Mouse (Mus musculus) CH12.LX (cell line): ENCODE results near the gene Cda. TPM values are rescaled to one million over a fixed set of nuclear protein-coding genes. Genes with fewer than 3 reads are reported as not detected.

ENCODE experiments used
- DNase-seq: peaks from one replicate; pipeline ENCODE4 v3.0.0-alpha.2; 2013; ENCODE audit errors: extremely low read depth
- H3K27ac ChIP-seq: 2 replicates; pipeline ENCODE4 v1.5.1; 2012; ENCODE audit warnings: low read depth, mild to moderate bottlenecking, control low read depth, moderate library complexity; ENCODE audit not compliant: insufficient read depth
- H3K27me3 ChIP-seq: replicated peaks from 2 replicates; pipeline ENCODE3; 2012; ENCODE audit warnings: inconsistent platforms
- H3K36me3 ChIP-seq, 2 experiments: replicated peaks in 1 of 2; 2 replicates each; pipeline versions ENCODE3 to v1.6.1; 2012; ENCODE audit warnings: inconsistent platforms in 1 of 2, low read length in 1 of 2, mild to moderate bottlenecking in 1 of 2, mixed read lengths in 1 of 2, moderate library complexity in 1 of 2; ENCODE audit not compliant: control insufficient read depth in 1 of 2, insufficient read depth in 1 of 2
- H3K4me1 ChIP-seq, 2 experiments: 2 replicates each; pipeline ENCODE4 v1.6.1; 2012; ENCODE audit warnings: inconsistent platforms in 1 of 2, moderate library complexity in 1 of 2; ENCODE audit not compliant: insufficient read depth in 2 of 2, control insufficient read depth in 1 of 2
- H3K4me2 ChIP-seq: 2 replicates; pipeline ENCODE4 v1.6.1; 2012; ENCODE audit warnings: low read depth, mild to moderate bottlenecking, control low read depth; ENCODE audit not compliant: poor library complexity, insufficient read depth, severe bottlenecking
- H3K4me3 ChIP-seq, 3 experiments: fragments of 150-350 bp in 1 of 3; sonication (generic) in 1 of 3; replicated peaks in 1 of 3; 2 replicates each; pipeline versions ENCODE3 to v1.5.1; 2011 to 2012; ENCODE audit warnings: low read depth in 2 of 3, low read length in 2 of 3, mild to moderate bottlenecking in 2 of 3, moderate library complexity in 2 of 3, control low read depth in 1 of 3, improper control_type of control experiment in 1 of 3, inconsistent platforms in 1 of 3, mixed read lengths in 1 of 3; ENCODE audit not compliant: poor library complexity in 1 of 3
- H3K79me2 ChIP-seq: replicated peaks from 2 replicates; pipeline ENCODE4 v1.6.1; 2012; ENCODE audit warnings: mild to moderate bottlenecking, moderate library complexity; ENCODE audit not compliant: control insufficient read depth, poor library complexity, insufficient read depth, severe bottlenecking; ENCODE audit errors: extremely low read depth
- H3K9ac ChIP-seq: 2 replicates; pipeline ENCODE4 v1.6.1; 2012; ENCODE audit warnings: low read depth, mild to moderate bottlenecking, control low read depth, moderate library complexity; ENCODE audit not compliant: insufficient read depth
- H3K9me3 ChIP-seq: replicated peaks from 2 replicates; pipeline ENCODE3; 2012; ENCODE audit warnings: low read length, inconsistent platforms, mixed read lengths
- ELF1 ChIP-seq: IDR thresholded peaks from 2 replicates; pipeline ENCODE4 v1.6.1; 2014; ENCODE audit warnings: low read depth, mild to moderate bottlenecking, inconsistent platforms, low read length, improper control_type of control experiment
- ETS1 ChIP-seq: conservative IDR thresholded peaks from 2 replicates; pipeline ENCODE4 v1.6.1; 2012; ENCODE audit warnings: low read depth, mild to moderate bottlenecking, inconsistent platforms, low read length, improper control_type of control experiment, moderate library complexity
- HCFC1 ChIP-seq: IDR thresholded peaks from 2 replicates; pipeline ENCODE4 v1.6.1; 2012; ENCODE audit warnings: low read depth, mild to moderate bottlenecking, inconsistent platforms, low read length, improper control_type of control experiment
- MAZ ChIP-seq: IDR thresholded peaks from 2 replicates; pipeline ENCODE4 v1.6.1; 2012; ENCODE audit warnings: low read depth, mild to moderate bottlenecking, inconsistent platforms, low read length, improper control_type of control experiment, moderate library complexity
- MXI1 ChIP-seq: IDR thresholded peaks from 2 replicates; pipeline ENCODE4 v1.6.1; 2011; ENCODE audit warnings: mild to moderate bottlenecking, low read depth, low read length, improper control_type of control experiment
- NRF1 ChIP-seq: IDR thresholded peaks from 2 replicates; pipeline ENCODE4 v1.6.1; 2014; ENCODE audit warnings: low read depth, mild to moderate bottlenecking, inconsistent platforms, low read length, improper control_type of control experiment, moderate library complexity
- POLR2A ChIP-seq: IDR thresholded peaks from 2 replicates; pipeline ENCODE4 v1.6.1; 2011; ENCODE audit warnings: low read depth, mild to moderate bottlenecking, improper control_type of control experiment, low read length
- TBP ChIP-seq: conservative IDR thresholded peaks from 2 replicates; pipeline ENCODE4 v1.6.1; 2011; ENCODE audit warnings: low read depth, low read length, improper control_type of control experiment
- ZKSCAN1 ChIP-seq: IDR thresholded peaks from 2 replicates; pipeline ENCODE4 v1.6.1; 2012; ENCODE audit warnings: low read depth, inconsistent platforms, low read length, improper control_type of control experiment, borderline replicate concordance
- dilution Hi-C: fragments of 300-500 bp; cut with MboI; formaldehyde crosslinking; loops from 2 replicates; pipeline ENCODE4 v1.14.3; 2020; ENCODE audit warnings: low sequenced_read_pairs; ENCODE audit not compliant: extremely low pct_unique_long_range_greater_than_20kb, extremely low pct_ligation_motif_present
- in situ Hi-C: fragments of 300-500 bp; cut with MboI; formaldehyde crosslinking; loops from 3 replicates; pipeline ENCODE4 v1.14.3; 2019; ENCODE audit warnings: low sequenced_read_pairs, low pct_ligation_motif_present, low pct_unique_long_range_greater_than_20kb, mixed read lengths
- polyA plus RNA-seq: library from polyadenylated mRNA; unstranded; fragments of >175 nt; gene quantifications from 2 replicates; pipeline ENCODE4 v1.2.1, GENCODE M21; 2012; ENCODE audit warnings: low read depth; ENCODE audit not compliant: insufficient read length
- total RNA-seq, 2 experiments: library from RNA; depleted of rRNA; stranded (reverse); fragments of 300-350 nt in 1 of 2; fragments of >200 nt in 1 of 2; gene quantifications; 2 replicates each; pipeline ENCODE4 v1.2.3; 2012 to 2014

Cda gene
- total and polyA plus RNA-seq, 3 experiments, result not detected

GRCm38 (mm10) chr4:138358176-138358575 is 9.6 kb downstream of the Cda start:
- Histone ChIP-seq H3K9ac (no peak overlapping the region), H3K4me3 (no peak overlapping the region), H3K4me2 (no peak overlapping the region), H3K36me3 (no peaks in the 10 kb centered on the region), H3K4me1 (no peaks in the 10 kb centered on the region), H3K9me3 (no peaks in the 10 kb centered on the region), H3K27ac (no peak overlapping the region), H3K27me3 (peaks cover 84% of the 10 kb centered on the region), H3K79me2 (no peaks in the 10 kb centered on the region)
- in situ Hi-C loops, result no loop called here
- no peak for DNase-seq
- dilution Hi-C loops, result no loop called here
- TF ChIP-seq NRF1 (no peak), TBP (no peak), ETS1 (no peak)

GRCm38 (mm10) chr4:138356551-138356950 is 11.2 kb downstream of the Cda start:
- Histone ChIP-seq H3K4me1 (no peaks in the 10 kb centered on the region), H3K27me3 (peaks cover 85% of the 10 kb centered on the region), H3K4me2 (no peak overlapping the region), H3K36me3 (no peaks in the 10 kb centered on the region), H3K79me2 (no peaks in the 10 kb centered on the region), H3K9me3 (peaks cover 4% of the 10 kb centered on the region), H3K27ac (no peak overlapping the region), H3K9ac (no peak overlapping the region), H3K4me3 (no peak overlapping the region)
- in situ Hi-C loops (no loop called here), dilution Hi-C loops (no loop called here)
- TF ChIP-seq POLR2A (no peak), HCFC1 (no peak), ZKSCAN1 (no peak), ELF1 (no peak)
- no peak for DNase-seq

- Histone ChIP-seq H3K36me3 (no peaks in the 10 kb centered on the region), H3K9ac (no peak overlapping the region), H3K4me3 (no peak overlapping the region), H3K4me2 (no peak overlapping the region), H3K79me2 (no peaks in the 10 kb centered on the region), H3K4me1 (no peaks in the 10 kb centered on the region), H3K27me3 (peaks cover 85% of the 10 kb centered on the region), H3K9me3 (peaks cover 8% of the 10 kb centered on the region), H3K27ac (no peak overlapping the region)
- TF ChIP-seq MAZ (no peak), MXI1 (no peak)
- in situ Hi-C loops (no loop called here), dilution Hi-C loops (no loop called here)
- DNase-seq, result no peak
Observed at GRCm38 (mm10) chr4:138356141-138356540, 11.7 kb downstream of the Cda start.
